Mouse (Mus musculus) neural tube, embryonic 14.5 days (tissue): ENCODE data around the gene Cacna1d. TPM values are rescaled to one million over a fixed set of nuclear protein-coding genes. Genes with fewer than 3 reads are reported as not detected.

Experiments used
- ATAC-seq: fragments of 200-750 bp; cut with Nextera tagmentation; 2 replicates; pipeline ENCODE4 v1.8.0; 2017; ENCODE audit warnings: low read depth, mild to moderate bottlenecking, moderate TSS enrichment, moderate library complexity
- H3K27ac ChIP-seq: fragments of 300-500 bp; sonication (generic); 2 replicates; pipeline ENCODE4 v1.5.1; 2014; ENCODE audit warnings: low read depth, mild to moderate bottlenecking, control low read depth, low read length, moderate library complexity, mixed read lengths
- H3K27me3 ChIP-seq: fragments of 300-500 bp; sonication (generic); 2 replicates; pipeline ENCODE4 v1.6.1; 2014; ENCODE audit warnings: low read length; ENCODE audit not compliant: control insufficient read depth, insufficient read depth
- H3K36me3 ChIP-seq: fragments of 300-500 bp; sonication (generic); 2 replicates; pipeline ENCODE4 v1.6.1; 2014; ENCODE audit warnings: low read length, mixed read lengths; ENCODE audit not compliant: control insufficient read depth, insufficient read depth
- H3K4me1 ChIP-seq: fragments of 300-500 bp; sonication (generic); 2 replicates; pipeline ENCODE4 v1.6.1; 2014; ENCODE audit warnings: low read length; ENCODE audit not compliant: control insufficient read depth, insufficient read depth
- H3K4me2 ChIP-seq: fragments of 300-500 bp; sonication (generic); 2 replicates; pipeline ENCODE4 v1.6.1; 2014; ENCODE audit warnings: mild to moderate bottlenecking, low read depth, low read length, control low read depth
- H3K4me3 ChIP-seq: fragments of 300-500 bp; sonication (generic); 2 replicates; pipeline ENCODE4 v1.5.1; 2014; ENCODE audit warnings: low read depth, low read length, control low read depth, mixed read lengths
- H3K9ac ChIP-seq: fragments of 300-500 bp; sonication (generic); replicated peaks from 2 replicates; pipeline ENCODE4 v1.6.1; 2014; ENCODE audit warnings: low read depth, mild to moderate bottlenecking, control low read depth, low read length, mixed read lengths
- H3K9me3 ChIP-seq: fragments of 300-500 bp; sonication (generic); 2 replicates; pipeline ENCODE4 v1.6.1; 2016; ENCODE audit warnings: low read length; ENCODE audit not compliant: control insufficient read depth
- WGBS: fragments of 180-500 bp; shearing (Covaris S2); extraction: QIAGEN DNeasy Blood & Tissue Kit; methylation state at CpG from one replicate; pipeline ENCODE4 v1.1.7; 2014; 5-methylcytosine and 5-hydroxymethylcytosine counted together
- polyA plus RNA-seq: library from polyadenylated mRNA; unstranded; fragments of >200 nt; fragmentation: Nextera tagmentation; extraction: Ambion mirVana; gene quantifications from 2 replicates; pipeline ENCODE4 v1.2.1, GENCODE M21; 2014

The Cacna1d gene
- polyA plus RNA-seq, 1 experiment from 2014 or later = 23.9 TPM

DNA sequence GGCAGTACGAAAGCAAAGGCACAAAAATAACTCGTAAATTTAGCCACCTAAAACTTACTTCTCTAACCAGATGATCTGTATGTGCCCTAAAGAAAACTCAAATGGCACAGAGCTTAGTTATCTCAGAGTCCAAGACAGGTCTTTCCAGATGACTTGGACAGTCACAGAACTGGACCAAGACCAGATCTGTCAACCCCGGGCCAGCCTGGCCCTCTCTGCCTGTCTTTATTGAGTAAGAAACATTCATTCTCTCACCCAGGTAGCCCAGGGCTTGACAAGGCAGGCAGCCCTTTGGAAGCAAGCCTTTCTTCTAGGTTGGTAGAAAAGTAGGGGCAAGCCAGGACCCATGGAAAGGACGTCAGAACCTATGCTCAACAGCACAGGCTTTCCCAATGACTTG, 243.6 kb downstream of the Cacna1d start:
- H3K4me3 ChIP-seq = no peak overlapping the region
- no peak overlapping the region for H3K9ac ChIP-seq
- no peaks in the 10 kb centered on the region for H3K27me3 ChIP-seq
- no peaks in the 10 kb centered on the region for H3K9me3 ChIP-seq
- H3K27ac ChIP-seq = no peak overlapping the region
- no peaks in the 10 kb centered on the region for H3K4me1 ChIP-seq
- 85% methylated on average over 4 of the region's 4 CpGs for WGBS
- no peaks in the 10 kb centered on the region for H3K36me3 ChIP-seq
- H3K4me2 ChIP-seq = no peak overlapping the region
- ATAC-seq = no peak

DNA sequence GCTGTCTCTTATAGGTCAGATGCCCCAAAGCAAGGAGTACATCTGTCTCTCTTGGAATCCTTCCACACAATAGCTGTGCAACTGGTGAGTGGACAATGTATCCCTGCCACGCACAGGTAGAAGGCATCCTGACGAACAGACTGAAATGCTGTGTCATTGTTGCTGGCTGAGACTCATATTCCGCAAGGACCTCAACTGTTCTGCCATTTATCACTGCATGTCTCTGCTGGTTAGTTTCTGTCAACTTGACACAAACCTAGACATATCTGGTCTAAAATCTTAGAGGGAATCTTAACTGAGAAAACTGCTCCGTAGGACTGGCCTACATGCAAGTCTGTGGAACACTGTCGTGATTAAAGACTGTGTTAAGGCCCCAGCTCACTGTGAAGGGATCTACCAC, 246.5 kb downstream of the Cacna1d start:
- Histone ChIP-seq H3K27ac (no peak overlapping the region), H3K9me3 (no peaks in the 10 kb centered on the region), H3K36me3 (no peaks in the 10 kb centered on the region), H3K4me2 (no peak overlapping the region), H3K4me3 (no peak overlapping the region), H3K4me1 (no peaks in the 10 kb centered on the region), H3K9ac (no peak overlapping the region), H3K27me3 (no peaks in the 10 kb centered on the region)
- ATAC-seq = no peak
- WGBS = 90% methylated on average over 5 of the region's 5 CpGs

DNA sequence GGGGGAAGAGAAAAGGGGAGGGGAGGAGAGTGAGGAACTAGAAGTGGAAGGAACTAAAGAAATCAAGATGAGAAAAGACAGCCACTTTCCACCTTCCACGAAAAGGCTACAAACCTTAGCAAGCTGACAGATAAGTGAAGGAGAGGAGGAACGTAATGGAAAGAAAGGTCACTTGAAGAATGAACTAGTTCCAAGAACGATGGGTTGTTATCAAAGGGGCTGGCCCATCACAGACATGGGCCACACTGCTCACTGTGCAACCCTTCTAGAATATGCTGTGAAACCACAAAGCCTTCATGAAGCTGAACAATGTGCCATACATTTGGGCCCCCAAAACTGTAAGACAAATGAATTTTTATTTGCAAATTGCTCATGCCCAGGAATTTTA, 248.4 kb downstream of the Cacna1d start:
- Histone ChIP-seq H3K36me3 (no peaks in the 10 kb centered on the region), H3K4me3 (no peak overlapping the region), H3K27ac (no peak overlapping the region), H3K9me3 (no peaks in the 10 kb centered on the region), H3K9ac (no peak overlapping the region), H3K4me1 (no peaks in the 10 kb centered on the region), H3K4me2 (no peak overlapping the region), H3K27me3 (no peaks in the 10 kb centered on the region)
- WGBS = 92% methylated on average over 3 of the region's 3 CpGs
- no peak for ATAC-seq

DNA sequence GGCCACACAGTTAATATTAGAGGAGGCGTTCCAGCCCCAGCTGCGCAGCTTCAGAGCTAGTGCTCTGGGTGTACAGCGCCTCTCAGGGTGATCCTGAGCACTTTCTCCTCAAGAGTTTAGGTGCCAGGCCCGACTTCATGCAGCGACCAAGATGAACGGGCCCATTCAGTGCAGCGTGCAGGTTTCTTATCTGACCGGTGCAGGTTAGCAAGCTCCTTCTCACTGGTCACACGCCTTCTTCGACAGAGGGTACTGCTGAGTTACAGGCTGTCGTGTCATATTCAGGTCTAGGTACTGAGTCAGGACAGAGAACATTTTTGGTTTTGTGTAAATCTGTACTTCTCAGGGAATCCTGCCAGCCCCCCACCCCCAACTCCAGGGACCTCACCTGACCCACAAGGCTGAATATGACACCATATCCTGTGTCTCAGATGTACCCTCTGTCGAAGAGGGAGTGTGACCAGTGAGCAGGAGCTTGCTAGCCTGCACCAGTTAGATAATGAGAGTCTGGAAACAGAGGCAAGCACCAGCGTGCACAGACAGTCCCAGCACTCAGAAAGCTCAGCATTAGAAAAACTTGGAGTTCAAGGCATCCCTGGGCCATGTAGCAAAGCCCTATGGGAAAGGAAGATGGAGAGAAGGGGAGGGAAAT, 249.0 kb downstream of the Cacna1d start:
- no peak overlapping the region for H3K9ac ChIP-seq
- H3K4me3 ChIP-seq = no peak overlapping the region
- H3K36me3 ChIP-seq = no peaks in the 10 kb centered on the region
- H3K27me3 ChIP-seq = no peaks in the 10 kb centered on the region
- no peak overlapping the region for H3K4me2 ChIP-seq
- no peaks in the 10 kb centered on the region for H3K9me3 ChIP-seq
- 92% methylated on average over 13 of the region's 13 CpGs for WGBS
- ATAC-seq = no peak
- no peaks in the 10 kb centered on the region for H3K4me1 ChIP-seq
- H3K27ac ChIP-seq = no peak overlapping the region

DNA sequence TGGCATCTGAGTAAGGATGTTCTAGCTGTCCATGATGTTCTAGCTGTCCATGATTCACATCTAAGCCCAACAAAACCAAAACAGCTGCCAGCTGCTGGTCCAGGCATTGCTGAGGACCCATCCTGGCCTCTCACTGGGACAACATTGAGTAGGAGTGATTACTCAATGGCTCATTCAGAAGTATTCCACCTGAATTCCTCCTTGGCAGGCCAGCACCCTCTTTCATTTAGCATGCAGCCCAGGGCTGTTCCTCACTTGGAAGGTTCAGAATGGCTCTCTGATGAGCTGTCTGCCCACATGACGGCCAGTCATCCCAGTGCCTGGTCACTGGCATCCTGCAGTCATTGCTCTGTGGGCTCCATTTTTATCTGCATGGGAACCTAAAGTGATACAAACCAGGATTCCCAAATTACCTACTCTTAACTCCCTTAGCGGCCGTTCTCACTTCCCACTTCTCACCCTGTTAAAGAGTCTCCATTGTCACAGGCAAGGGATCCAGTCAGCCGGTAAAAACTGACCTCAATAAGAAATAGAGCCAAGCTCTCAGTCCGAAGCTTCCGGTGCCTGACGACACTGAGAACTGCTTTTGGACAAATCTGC, 250.2 kb downstream of the Cacna1d start:
- H3K4me1 ChIP-seq = no peaks in the 10 kb centered on the region
- no peak overlapping the region for H3K9ac ChIP-seq
- ATAC-seq = no peak
- no peak overlapping the region for H3K27ac ChIP-seq
- no peak overlapping the region for H3K4me3 ChIP-seq
- no peaks in the 10 kb centered on the region for H3K27me3 ChIP-seq
- H3K4me2 ChIP-seq = no peak overlapping the region
- no peaks in the 10 kb centered on the region for H3K9me3 ChIP-seq
- WGBS = 78% methylated on average over 7 of the region's 7 CpGs
- no peaks in the 10 kb centered on the region for H3K36me3 ChIP-seq

DNA sequence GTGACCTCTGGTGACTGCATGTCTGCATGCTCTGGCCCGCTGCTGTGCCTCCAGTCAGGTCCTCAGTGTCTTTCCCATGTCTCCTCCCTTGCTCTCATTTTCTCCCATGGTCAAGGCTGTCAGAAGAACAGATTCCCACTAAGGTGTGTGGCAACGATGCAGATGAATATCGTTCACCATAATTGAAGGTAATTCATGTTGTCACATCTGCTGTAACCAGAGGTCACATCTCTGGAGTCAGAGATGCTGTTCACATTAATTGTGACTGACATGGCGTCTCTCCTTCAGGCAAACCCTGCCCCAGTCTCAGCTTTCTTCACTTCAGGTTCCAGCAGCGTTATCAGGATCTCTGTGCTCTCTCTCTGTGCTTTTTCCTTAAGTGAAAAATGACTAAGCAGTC, 252.4 kb downstream of the Cacna1d start:
- Histone ChIP-seq H3K4me3 (no peak overlapping the region), H3K27ac (no peak overlapping the region), H3K9me3 (no peaks in the 10 kb centered on the region), H3K27me3 (no peaks in the 10 kb centered on the region), H3K9ac (no peak overlapping the region), H3K36me3 (no peaks in the 10 kb centered on the region), H3K4me2 (no peak overlapping the region), H3K4me1 (no peaks in the 10 kb centered on the region)
- ATAC-seq = no peak
- 87% methylated on average over 5 of the region's 5 CpGs for WGBS

DNA sequence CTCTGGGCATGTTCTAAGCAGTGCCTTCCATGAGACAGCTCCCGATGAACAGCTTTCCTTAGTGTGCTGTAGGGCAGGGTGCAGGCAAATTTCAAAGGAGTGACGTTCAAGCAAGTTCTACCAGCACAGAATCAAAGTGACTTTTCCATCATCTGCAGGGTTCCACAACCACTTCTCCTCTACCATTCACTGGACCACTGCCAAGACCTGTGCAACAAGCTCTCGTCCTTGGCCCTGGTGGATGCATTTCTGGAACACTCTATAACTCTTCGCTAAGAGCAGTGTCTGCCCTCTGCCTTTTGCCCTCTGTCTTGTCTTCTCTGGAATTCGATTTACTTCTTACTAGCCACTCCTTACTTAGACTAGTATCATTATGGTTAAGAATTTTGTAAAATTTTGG, 266.1 kb downstream of the Cacna1d start:
- H3K9me3 ChIP-seq = no peaks in the 10 kb centered on the region
- 89% methylated on average over 5 of the region's 5 CpGs for WGBS
- H3K9ac ChIP-seq = no peak overlapping the region
- H3K4me3 ChIP-seq = no peak overlapping the region
- H3K4me1 ChIP-seq = no peaks in the 10 kb centered on the region
- H3K27ac ChIP-seq = no peak overlapping the region
- no peaks in the 10 kb centered on the region for H3K36me3 ChIP-seq
- ATAC-seq = no peak
- H3K4me2 ChIP-seq = no peak overlapping the region
- H3K27me3 ChIP-seq = no peaks in the 10 kb centered on the region

DNA sequence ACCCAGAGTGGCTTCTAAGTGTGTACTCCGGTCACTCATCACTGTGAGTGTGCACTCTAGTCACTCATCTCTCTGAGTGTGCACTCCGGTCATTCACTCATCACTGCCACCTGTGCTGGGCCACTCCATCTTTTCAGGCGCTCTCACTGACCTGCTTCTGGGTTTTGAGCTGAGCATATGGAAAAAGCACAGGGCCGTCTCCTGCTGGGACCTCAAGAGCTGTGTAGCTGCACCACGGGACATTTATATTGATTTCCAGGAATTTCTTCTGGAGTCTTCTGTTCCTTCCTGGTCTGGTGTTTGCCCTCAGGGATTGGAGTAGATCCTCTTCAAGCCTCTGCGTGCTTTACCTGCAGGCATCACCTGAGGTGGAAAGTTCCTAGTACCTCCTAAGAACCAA, 269.2 kb downstream of the Cacna1d start:
- ATAC-seq = no peak
- Histone ChIP-seq H3K4me3 (no peak overlapping the region), H3K9me3 (no peaks in the 10 kb centered on the region), H3K9ac (no peak overlapping the region), H3K4me1 (no peaks in the 10 kb centered on the region), H3K27me3 (no peaks in the 10 kb centered on the region), H3K27ac (no peak overlapping the region), H3K36me3 (no peaks in the 10 kb centered on the region), H3K4me2 (no peak overlapping the region)
- WGBS = 89% methylated on average over 6 of the region's 6 CpGs

DNA sequence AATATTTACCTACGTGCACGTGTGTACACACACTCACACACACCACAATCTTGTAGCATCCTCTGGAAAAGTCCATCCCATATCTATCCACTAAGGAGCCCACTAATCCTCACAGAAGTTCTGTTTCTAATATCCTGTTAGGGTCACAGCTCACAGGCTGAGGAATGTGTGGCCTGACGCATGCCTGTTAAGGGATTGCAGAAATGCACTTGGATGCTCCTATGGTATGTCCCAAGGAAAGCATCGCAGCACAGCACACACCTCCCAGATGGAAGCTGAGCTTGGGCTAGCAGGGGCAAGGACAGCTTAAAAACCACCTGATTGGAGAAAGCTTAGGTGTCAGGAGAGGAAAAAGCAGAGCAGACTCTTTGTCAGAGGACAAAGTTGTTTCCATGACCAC, 271.4 kb downstream of the Cacna1d start:
- no peaks in the 10 kb centered on the region for H3K4me1 ChIP-seq
- no peak overlapping the region for H3K4me3 ChIP-seq
- no peak overlapping the region for H3K27ac ChIP-seq
- 88% methylated on average over 4 of the region's 4 CpGs for WGBS
- no peaks in the 10 kb centered on the region for H3K9me3 ChIP-seq
- H3K27me3 ChIP-seq = no peaks in the 10 kb centered on the region
- no peak overlapping the region for H3K9ac ChIP-seq
- no peak for ATAC-seq
- H3K4me2 ChIP-seq = no peak overlapping the region
- no peaks in the 10 kb centered on the region for H3K36me3 ChIP-seq
